ENCODE assay signal across 8 mouse cellular contexts in the genomic region with DNA sequence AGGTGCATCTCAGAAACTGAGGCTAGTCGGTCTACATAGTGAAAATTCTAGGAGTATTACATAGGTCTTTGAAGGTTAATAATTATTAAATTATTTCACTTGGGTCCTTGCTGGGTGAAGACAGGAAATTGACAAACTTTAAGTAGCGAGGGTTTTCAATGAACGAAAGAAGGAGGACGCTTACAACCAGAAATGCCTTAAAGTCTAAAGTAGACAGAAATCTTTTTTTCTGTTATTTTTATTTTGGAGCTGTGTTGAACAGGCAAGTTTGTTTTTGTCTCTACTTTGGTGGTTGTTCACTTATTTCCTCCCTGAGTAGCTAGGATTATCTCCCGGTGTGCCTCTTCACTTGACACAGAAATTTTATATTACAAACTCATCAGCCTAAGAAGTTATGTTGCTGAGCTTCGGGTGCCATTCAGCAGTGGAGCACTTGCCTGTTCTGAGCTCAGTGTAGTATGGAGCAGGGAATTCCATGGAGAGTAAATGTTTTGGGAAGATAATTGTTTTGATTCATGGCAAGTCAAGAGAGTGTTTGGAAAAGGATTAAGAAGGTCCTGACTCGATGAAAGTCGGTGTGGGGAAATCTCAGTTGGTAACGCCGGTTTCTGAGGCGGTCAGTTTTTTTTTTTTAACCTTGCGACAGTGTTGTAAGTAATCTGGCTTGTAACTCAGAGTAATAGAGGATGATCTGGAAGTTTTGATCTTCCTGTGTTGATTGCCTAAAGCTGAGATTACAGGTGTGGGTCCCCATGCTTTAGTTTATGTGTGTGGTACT. TPM values are rescaled to one million over a fixed set of nuclear protein-coding genes. Genes with fewer than 3 reads are reported as not detected.
DNase-seq lines count a peak whose midpoint lies in the region; ATAC-seq and TF ChIP-seq lines count a peak whose summit lies in the region.

No protein-coding gene starts in this region.

- no peak for TF ChIP-seq POLR2A in bone marrow, adult 2 months (IDR thresholded peaks at IDR 0.05; ENCODE audit: borderline replicate concordance, control insufficient read depth, low read depth, low read length)

- no peak for DNase-seq in kidney, postnatal 10 days
- DNase-seq in midbrain, embryonic 14.5 days, result no peak
- no peak for DNase-seq in spleen, postnatal 36 days (ENCODE audit: low spot score in 2 of 2)
- DNase-seq in urinary bladder, adult 2 months (ENCODE audit: low spot score), result no peak

- peaks cover 14% of the 10 kb centered on the region for H3K36me3 ChIP-seq in kidney, embryonic 14.5 days (ENCODE audit: control insufficient read depth, insufficient read depth, low read length)
- peaks cover 18% of the 10 kb centered on the region for H3K36me3 ChIP-seq in hindbrain, embryonic 13.5 days
- H3K36me3 ChIP-seq in midbrain, embryonic 14.5 days (ENCODE audit: control insufficient read depth, insufficient read depth, low read length), result peaks cover 11% of the 10 kb centered on the region; the same call in 1 of the 2 replicates

- no peak overlapping the region for H3K27ac ChIP-seq in kidney, embryonic 14.5 days (ENCODE audit: low read depth, low read length)
- H3K27ac ChIP-seq in bone marrow, adult 2 months (ENCODE audit: control insufficient read depth, insufficient read depth, low read depth, low read length, poor library complexity), result no peak overlapping the region
- no peak overlapping the region for H3K27ac ChIP-seq in hindbrain, embryonic 13.5 days
- H3K27ac ChIP-seq in midbrain, embryonic 14.5 days (replicated peaks; ENCODE audit: low read depth, low read length), result no peak overlapping the region

- H3K4me1 ChIP-seq in kidney, embryonic 14.5 days (ENCODE audit: control insufficient read depth, insufficient read depth, low read length), result peaks cover 12% of the 10 kb centered on the region
- H3K4me1 ChIP-seq in bone marrow, adult 2 months (ENCODE audit: control insufficient read depth, insufficient read depth, low read length), result no peaks in the 10 kb centered on the region; the same call in 1 of the 2 replicates
- peaks cover 29% of the 10 kb centered on the region for H3K4me1 ChIP-seq in hindbrain, embryonic 13.5 days (replicated peaks)
- peaks cover 10% of the 10 kb centered on the region for H3K4me1 ChIP-seq in midbrain, embryonic 14.5 days (ENCODE audit: control insufficient read depth, insufficient read depth, low read length)

- no peaks in the 10 kb centered on the region for H3K27me3 ChIP-seq in kidney, embryonic 14.5 days (ENCODE audit: control insufficient read depth, insufficient read depth, low read length)
- H3K27me3 ChIP-seq in hindbrain, embryonic 13.5 days, result no peaks in the 10 kb centered on the region
- no peaks in the 10 kb centered on the region for H3K27me3 ChIP-seq in midbrain, embryonic 14.5 days (ENCODE audit: control insufficient read depth, insufficient read depth, low read length)

- H3K9ac ChIP-seq in kidney, embryonic 14.5 days (ENCODE audit: low read depth, low read length), result peak overlapping the region; percentile 68
- peak overlapping the region; percentile 74 for H3K9ac ChIP-seq in hindbrain, embryonic 13.5 days
- H3K9ac ChIP-seq in midbrain, embryonic 14.5 days (replicated peaks; ENCODE audit: low read length), result peak overlapping the region; percentile 40; the same call in 1 of the 2 replicates

- H3K4me2 ChIP-seq in kidney, embryonic 14.5 days (replicated peaks; ENCODE audit: low read depth, low read length), result peak overlapping the region; percentile 72
- peak overlapping the region; percentile 84 for H3K4me2 ChIP-seq in hindbrain, embryonic 13.5 days
- H3K4me2 ChIP-seq in midbrain, embryonic 14.5 days (ENCODE audit: low read length), result peak overlapping the region; percentile 62

- no peaks in the 10 kb centered on the region for H3K9me3 ChIP-seq in kidney, embryonic 14.5 days (ENCODE audit: control insufficient read depth, low read length)
- H3K9me3 ChIP-seq in hindbrain, embryonic 13.5 days, result no peaks in the 10 kb centered on the region
- H3K9me3 ChIP-seq in midbrain, embryonic 14.5 days (ENCODE audit: control insufficient read depth, low read length), result no peaks in the 10 kb centered on the region

- TF ChIP-seq CTCF in bone marrow, adult 2 months (IDR thresholded peaks at IDR 0.05; ENCODE audit: control insufficient read depth, insufficient read depth, low read length), result no peak

- peak overlapping the region; percentile 54 for H3K4me3 ChIP-seq in kidney, embryonic 14.5 days (ENCODE audit: low read length)
- H3K4me3 ChIP-seq in bone marrow, adult 2 months (replicated peaks; ENCODE audit: control insufficient read depth, low read depth, low read length), result peak overlapping the region; percentile 70
- H3K4me3 ChIP-seq in hindbrain, embryonic 13.5 days, result peak overlapping the region; percentile 62
- H3K4me3 ChIP-seq in midbrain, embryonic 14.5 days (replicated peaks; ENCODE audit: low read depth, low read length), result peak overlapping the region; percentile 46

- no peak for ATAC-seq in kidney, embryonic 14.5 days (ENCODE audit: low FRiP score, low TSS enrichment)
- ATAC-seq in hindbrain, embryonic 13.5 days (ENCODE audit: low FRiP score), result no peak
- ATAC-seq in midbrain, embryonic 14.5 days (ENCODE audit: low FRiP score, low TSS enrichment), result no peak
- ATAC-seq in cerebellum, adult (ENCODE audit: insufficient number of reproducible peaks, low FRiP score, low TSS enrichment), result no peak

- 18% methylated on average over 12 of the region's 12 CpGs for WGBS in kidney, embryonic 14.5 days
- WGBS in bone marrow, adult 2 months, result 5% methylated on average over 12 of the region's 12 CpGs
- 28% methylated on average over 12 of the region's 12 CpGs for WGBS in hindbrain, embryonic 13.5 days
- 9% methylated on average over 12 of the region's 12 CpGs for WGBS in midbrain, embryonic 14.5 days

RNA-seq across cellular contexts. Expression of a gene that starts 0.8 kb away (rescaled TPM):
- 11.0 and 11.9 TPM in 2 replicates for polyA plus RNA-seq in kidney, embryonic 14.5 days (2014; fragmentation: Nextera tagmentation; extraction: Ambion mirVana)
- polyA plus RNA-seq in bone marrow, adult 2 months (2011; ENCODE audit: insufficient read depth, insufficient read length, low replicate concordance, missing spikeins), result 15.0 and 16.6 TPM in 2 replicates
- polyA plus RNA-seq in hindbrain, embryonic 13.5 days (2015; fragmentation: Nextera tagmentation; extraction: Ambion mirVana), result 5.1 and 5.8 TPM in 2 replicates
- polyA plus RNA-seq in midbrain, embryonic 14.5 days (2014; fragmentation: Nextera tagmentation; extraction: Ambion mirVana), result 3.6 and 5.4 TPM in 2 replicates
- polyA plus RNA-seq in urinary bladder, adult 2 months (2012; rRNA removed), result 3.7 and 4.1 TPM in 2 replicates

RNA-seq across cellular contexts. Expression of a gene that starts 0.9 kb away (rescaled TPM):
- 21.5 and 28.0 TPM in 2 replicates for polyA plus RNA-seq in kidney, embryonic 14.5 days (2014; fragmentation: Nextera tagmentation; extraction: Ambion mirVana)
- polyA plus RNA-seq in bone marrow, adult 2 months (2011; ENCODE audit: insufficient read depth, insufficient read length, low replicate concordance, missing spikeins), result 15.5 and 23.0 TPM in 2 replicates
- polyA plus RNA-seq in hindbrain, embryonic 13.5 days (2015; fragmentation: Nextera tagmentation; extraction: Ambion mirVana), result 34.8 and 36.4 TPM in 2 replicates
- 26.7 and 31.4 TPM in 2 replicates for polyA plus RNA-seq in midbrain, embryonic 14.5 days (2014; fragmentation: Nextera tagmentation; extraction: Ambion mirVana)
- polyA plus RNA-seq in urinary bladder, adult 2 months (2012; rRNA removed), result 14.4 and 21.3 TPM in 2 replicates

RNA-seq across cellular contexts. Expression of a gene that starts 33.5 kb away (rescaled TPM):
- polyA plus RNA-seq in kidney, embryonic 14.5 days (2014; fragmentation: Nextera tagmentation; extraction: Ambion mirVana), result 47.8 and 53.2 TPM in 2 replicates
- 12.4 and 22.0 TPM in 2 replicates for polyA plus RNA-seq in bone marrow, adult 2 months (2011; ENCODE audit: insufficient read depth, insufficient read length, low replicate concordance, missing spikeins)
- 79.2 and 79.7 TPM in 2 replicates for polyA plus RNA-seq in hindbrain, embryonic 13.5 days (2015; fragmentation: Nextera tagmentation; extraction: Ambion mirVana)
- polyA plus RNA-seq in midbrain, embryonic 14.5 days (2014; fragmentation: Nextera tagmentation; extraction: Ambion mirVana), result 74.5 and 75.5 TPM in 2 replicates
- 23.0 and 28.6 TPM in 2 replicates for polyA plus RNA-seq in urinary bladder, adult 2 months (2012; rRNA removed)

RNA-seq across cellular contexts. Expression of a gene that starts 50.8 kb away (rescaled TPM):
- polyA plus RNA-seq in kidney, embryonic 14.5 days (2014; fragmentation: Nextera tagmentation; extraction: Ambion mirVana), result 0.20 and 0.24 TPM in 2 replicates
- 0.66 TPM in 1 of 2 replicates, not detected in the other for polyA plus RNA-seq in bone marrow, adult 2 months (2011; ENCODE audit: insufficient read depth, insufficient read length, low replicate concordance, missing spikeins)
- polyA plus RNA-seq in hindbrain, embryonic 13.5 days (2015; fragmentation: Nextera tagmentation; extraction: Ambion mirVana), result 1.3 TPM in 2 replicates
- 1.8 TPM in 2 replicates for polyA plus RNA-seq in midbrain, embryonic 14.5 days (2014; fragmentation: Nextera tagmentation; extraction: Ambion mirVana)
- 0.52 and 0.59 TPM in 2 replicates for polyA plus RNA-seq in urinary bladder, adult 2 months (2012; rRNA removed)

RNA-seq across cellular contexts. Expression of a gene that starts 54.3 kb away (rescaled TPM):
- 116 and 147 TPM in 2 replicates for polyA plus RNA-seq in kidney, embryonic 14.5 days (2014; fragmentation: Nextera tagmentation; extraction: Ambion mirVana)
- 64.6 and 70.0 TPM in 2 replicates for polyA plus RNA-seq in bone marrow, adult 2 months (2011; ENCODE audit: insufficient read depth, insufficient read length, low replicate concordance, missing spikeins)
- 111 and 119 TPM in 2 replicates for polyA plus RNA-seq in hindbrain, embryonic 13.5 days (2015; fragmentation: Nextera tagmentation; extraction: Ambion mirVana)
- polyA plus RNA-seq in midbrain, embryonic 14.5 days (2014; fragmentation: Nextera tagmentation; extraction: Ambion mirVana), result 92.4 and 102 TPM in 2 replicates
- 22.9 and 28.2 TPM in 2 replicates for polyA plus RNA-seq in urinary bladder, adult 2 months (2012; rRNA removed)
